Mouse (Mus musculus) stomach, embryonic 14.5 days (tissue): ENCODE measurements around the gene Klhl35. TPM values are rescaled to one million over a fixed set of nuclear protein-coding genes. Genes with fewer than 3 reads are reported as not detected.

Experiments used
- ATAC-seq: fragments of 200-750 bp; cut with Nextera tagmentation; 2 replicates; pipeline ENCODE4 v1.8.0; 2017; ENCODE audit warnings: low read depth, moderate TSS enrichment; ENCODE audit not compliant: insufficient number of reproducible peaks, insufficient read depth, low FRiP score
- H3K27ac ChIP-seq: fragments of 300-500 bp; sonication (generic); 2 replicates; pipeline ENCODE4 v1.5.1; 2014; ENCODE audit warnings: mild to moderate bottlenecking, low read length, moderate library complexity, mixed read lengths
- H3K27me3 ChIP-seq: fragments of 300-500 bp; sonication (generic); 2 replicates; pipeline ENCODE4 v1.6.1; 2014; ENCODE audit warnings: low read length, control low read depth, mixed read lengths; ENCODE audit not compliant: control insufficient read depth, insufficient read depth
- H3K36me3 ChIP-seq: fragments of 300-500 bp; sonication (generic); 2 replicates; pipeline ENCODE4 v1.6.1; 2014; ENCODE audit warnings: mild to moderate bottlenecking, control low read depth, low read length, moderate library complexity, mixed read lengths; ENCODE audit not compliant: control insufficient read depth, insufficient read depth
- H3K4me1 ChIP-seq: fragments of 300-500 bp; sonication (generic); 2 replicates; pipeline ENCODE4 v1.6.1; 2014; ENCODE audit warnings: low read length, control low read depth, mixed read lengths; ENCODE audit not compliant: control insufficient read depth, insufficient read depth
- H3K4me2 ChIP-seq: fragments of 300-500 bp; sonication (generic); replicated peaks from 2 replicates; pipeline ENCODE4 v1.6.1; 2014; ENCODE audit warnings: low read depth, low read length, control low read depth
- H3K4me3 ChIP-seq: fragments of 300-500 bp; sonication (generic); 2 replicates; pipeline ENCODE4 v1.5.1; 2014; ENCODE audit warnings: low read depth, low read length, control low read depth
- H3K9ac ChIP-seq: fragments of 300-500 bp; sonication (generic); replicated peaks from 2 replicates; pipeline ENCODE4 v1.6.1; 2014; ENCODE audit warnings: low read depth, mild to moderate bottlenecking, control low read depth, low read length, moderate library complexity, mixed read lengths
- H3K9me3 ChIP-seq: fragments of 300-500 bp; sonication (generic); 2 replicates; pipeline ENCODE4 v1.6.1; 2016; ENCODE audit warnings: low read depth, low read length, control low read depth; ENCODE audit not compliant: control insufficient read depth
- WGBS: fragments of 180-500 bp; shearing (Covaris S2); extraction: QIAGEN DNeasy Blood & Tissue Kit; methylation state at CpG from one replicate; pipeline ENCODE4 v1.1.7; 2014; 5-methylcytosine and 5-hydroxymethylcytosine counted together
- polyA plus RNA-seq: library from polyadenylated mRNA; unstranded; fragments of >200 nt; fragmentation: Nextera tagmentation; extraction: Ambion mirVana; gene quantifications from 2 replicates; pipeline ENCODE4 v1.2.1, GENCODE M21; 2014

Klhl35 gene
- polyA plus RNA-seq, 1 experiment from 2014 or later, result 0.65 TPM

DNA sequence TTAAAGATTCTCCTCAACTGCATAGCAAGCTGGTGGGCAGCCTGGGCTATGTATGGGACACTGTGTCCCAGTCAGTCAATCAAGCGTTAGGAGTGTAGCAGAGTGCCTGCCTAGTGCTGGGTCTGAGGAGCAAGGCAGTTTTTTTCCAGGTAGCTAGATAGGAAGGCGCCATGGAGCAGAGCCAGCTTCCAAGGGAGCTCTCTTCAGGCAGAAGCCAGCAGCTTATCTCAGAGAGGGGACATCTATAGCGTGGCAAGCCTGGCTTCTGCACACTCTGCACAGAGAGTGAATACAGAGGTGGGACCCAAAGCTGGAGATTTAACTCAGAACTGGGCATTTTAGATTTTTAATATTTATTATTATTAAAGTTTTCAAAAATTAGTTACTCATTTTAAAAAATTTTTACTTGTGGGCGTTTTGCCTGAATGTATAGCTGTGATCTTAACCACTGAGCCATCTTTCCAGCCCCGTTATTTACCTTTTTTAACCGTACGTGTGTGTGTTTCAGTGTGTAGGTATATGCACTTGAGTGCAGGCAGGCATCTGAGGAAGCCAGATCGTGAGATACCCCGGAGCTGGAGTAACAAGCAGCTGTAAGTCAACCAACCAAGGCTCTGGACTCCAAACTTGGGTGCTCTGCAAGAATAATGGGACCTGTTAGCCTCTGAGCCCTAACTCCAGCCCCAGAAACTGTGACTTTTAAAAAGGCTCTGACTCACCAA lies 50.4 kb downstream of the Klhl35 start:
- Histone ChIP-seq H3K4me3 (no peak overlapping the region), H3K4me2 (no peak overlapping the region), H3K9me3 (no peaks in the 10 kb centered on the region), H3K27me3 (no peaks in the 10 kb centered on the region), H3K9ac (no peak overlapping the region), H3K27ac (no peak overlapping the region), H3K4me1 (peaks cover 7% of the 10 kb centered on the region; the same call in 1 of the 2 replicates), H3K36me3 (no peaks in the 10 kb centered on the region)
- no peak for ATAC-seq
- WGBS, result 77% methylated on average over 9 of the region's 9 CpGs

DNA sequence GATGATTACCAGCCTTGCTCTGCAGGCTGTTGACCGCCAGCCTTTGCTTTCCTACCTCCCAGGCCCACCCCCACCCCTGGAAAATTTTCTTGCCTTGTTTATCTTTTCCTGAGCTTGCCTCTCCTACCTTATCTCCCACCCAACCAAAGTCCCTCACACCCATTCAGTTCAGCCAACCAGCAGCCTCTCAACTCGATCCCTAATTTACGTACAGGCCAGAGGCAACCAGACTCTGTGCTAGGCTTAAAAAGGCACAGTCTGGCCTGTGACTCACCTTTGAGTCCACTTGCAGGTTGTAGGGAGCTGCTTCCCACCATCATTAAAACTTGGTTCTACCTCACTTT lies 51.0 kb downstream of the Klhl35 start:
- no peak overlapping the region for H3K4me2 ChIP-seq
- H3K4me1 ChIP-seq, result peaks cover 7% of the 10 kb centered on the region; the same call in 1 of the 2 replicates
- ATAC-seq, result peak; percentile 77
- no peak overlapping the region for H3K27ac ChIP-seq
- no peaks in the 10 kb centered on the region for H3K36me3 ChIP-seq
- H3K9me3 ChIP-seq, result no peaks in the 10 kb centered on the region
- H3K27me3 ChIP-seq, result no peaks in the 10 kb centered on the region
- H3K4me3 ChIP-seq, result no peak overlapping the region
- H3K9ac ChIP-seq, result no peak overlapping the region
- WGBS, result 62% methylated on average over 3 of the region's 3 CpGs

DNA sequence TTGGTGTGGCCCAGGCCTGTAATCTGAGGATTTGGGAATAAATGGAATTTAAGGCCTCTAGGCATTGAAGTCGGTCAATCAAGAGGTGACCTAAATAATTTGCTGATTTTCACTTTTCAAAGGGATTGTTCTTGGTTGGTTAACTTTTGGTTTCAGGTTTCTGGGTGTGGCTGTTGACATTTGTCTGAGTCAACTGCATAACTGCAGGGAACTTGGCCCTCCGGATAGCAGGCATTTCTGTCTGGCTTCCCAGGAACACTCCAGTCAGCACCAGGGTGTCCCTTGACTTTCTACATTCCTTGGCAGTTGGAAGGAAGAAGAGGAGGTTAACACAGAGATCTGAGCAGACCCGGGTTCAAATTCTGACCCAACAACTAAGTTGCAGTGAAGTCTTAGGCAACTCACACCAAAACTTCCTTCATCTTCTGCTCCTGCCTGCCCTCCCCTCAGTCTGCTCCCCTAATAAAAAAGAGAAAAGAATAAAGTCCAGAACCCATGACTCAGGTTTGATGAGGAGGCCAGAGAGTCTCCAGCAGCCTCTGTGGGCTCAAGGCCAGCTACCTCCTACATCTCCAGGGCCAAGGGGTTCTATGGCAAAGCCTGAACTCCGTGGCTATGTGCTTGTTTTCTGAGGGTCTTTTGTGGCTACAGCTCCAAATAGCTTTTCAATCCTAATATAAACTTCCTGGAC lies 53.3 kb downstream of the Klhl35 start:
- Histone ChIP-seq H3K9me3 (no peaks in the 10 kb centered on the region), H3K4me3 (no peak overlapping the region), H3K27me3 (no peaks in the 10 kb centered on the region), H3K9ac (no peak overlapping the region), H3K4me2 (no peak overlapping the region), H3K4me1 (peaks cover 7% of the 10 kb centered on the region; the same call in 1 of the 2 replicates), H3K27ac (peak overlapping the region; percentile 72), H3K36me3 (no peaks in the 10 kb centered on the region)
- peak; percentile 57; the same call in 1 of the 2 replicates for ATAC-seq
- 41% methylated on average over 4 of the region's 4 CpGs for WGBS

DNA sequence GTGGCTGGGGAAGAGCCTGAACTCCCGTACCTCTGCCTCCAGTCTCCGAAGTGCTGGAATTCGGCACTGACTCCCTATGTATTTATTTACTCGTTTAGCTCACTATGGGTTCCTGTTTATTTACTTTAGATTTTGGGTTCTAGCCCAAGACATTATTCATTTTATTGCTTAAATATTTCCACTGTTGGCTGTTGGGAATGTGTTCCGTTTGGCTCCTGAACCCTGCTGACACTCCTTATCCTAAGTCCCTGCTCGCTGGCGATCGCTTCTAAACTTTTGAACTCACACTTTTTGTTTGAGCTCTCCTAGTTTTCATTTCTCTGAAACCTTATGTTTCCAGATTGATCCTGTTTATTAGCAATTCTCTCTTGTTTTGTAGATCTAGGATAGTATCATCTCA lies 57.3 kb downstream of the Klhl35 start:
- no peak for ATAC-seq
- Histone ChIP-seq H3K4me2 (no peak overlapping the region), H3K27ac (no peak overlapping the region), H3K27me3 (no peaks in the 10 kb centered on the region), H3K9me3 (no peaks in the 10 kb centered on the region), H3K4me1 (peaks cover 7% of the 10 kb centered on the region; the same call in 1 of the 2 replicates), H3K36me3 (no peaks in the 10 kb centered on the region), H3K4me3 (no peak overlapping the region), H3K9ac (no peak overlapping the region)
- 38% methylated on average over 8 of the region's 8 CpGs for WGBS

Other genes starting within 250 kb of the Klhl35 start
- 7.5 and 8.0 TPM in 2 replicates for gene Mogat2, start 227.4 kb upstream of the Klhl35 start, polyA plus RNA-seq
- 4.9 and 6.1 TPM in 2 replicates for gene Map6, start 198.6 kb upstream of the Klhl35 start, polyA plus RNA-seq
- 474 and 475 TPM in 2 replicates for gene Serpinh1, start 112.8 kb upstream of the Klhl35 start, polyA plus RNA-seq
- gene Gdpd5, start 84.6 kb upstream of the Klhl35 start, polyA plus RNA-seq, result 15.9 and 22.7 TPM in 2 replicates
- 902 and 915 TPM in 2 replicates for gene Rps3, start 17.7 kb downstream of the Klhl35 start, polyA plus RNA-seq
- gene Arrb1, start 69.5 kb downstream of the Klhl35 start, polyA plus RNA-seq, result 4.0 and 5.4 TPM in 2 replicates
- gene Tpbgl, start 161.1 kb downstream of the Klhl35 start, polyA plus RNA-seq, result 1.3 and 1.7 TPM in 2 replicates
- gene Slco2b1, start 245.3 kb downstream of the Klhl35 start, polyA plus RNA-seq, result 2.3 and 3.3 TPM in 2 replicates